Mouse (Mus musculus) hindbrain, embryonic 15.5 days (tissue): ENCODE data around the gene Gm3404. TPM values are rescaled to one million over a fixed set of nuclear protein-coding genes. Genes with fewer than 3 reads are reported as not detected.
A peak's percentile ranks its signal among the peaks of the same experiment; 100 is the strongest.
"Not testable (repeated sequence)": the region's sequence is repeated elsewhere in the genome, so short reads cannot be mapped to it uniquely, and the experiment has no call there.

ENCODE experiments used
- ATAC-seq: fragments of 200-750 bp; cut with Nextera tagmentation; 2 replicates; pipeline ENCODE4 v1.8.0; 2017; ENCODE audit warnings: low read depth, moderate number of reproducible peaks, moderate TSS enrichment; ENCODE audit not compliant: low FRiP score
- H3K27ac ChIP-seq: fragments of 300-500 bp; sonication (generic); replicated peaks from 2 replicates; pipeline ENCODE4 v1.5.1; 2015; ENCODE audit warnings: mild to moderate bottlenecking, inconsistent platforms
- H3K27me3 ChIP-seq: fragments of 300-500 bp; sonication (generic); 2 replicates; pipeline ENCODE4 v1.6.1; 2015; ENCODE audit warnings: control low read depth, inconsistent platforms
- H3K36me3 ChIP-seq: fragments of 300-500 bp; sonication (generic); 2 replicates; pipeline ENCODE4 v1.6.1; 2015; ENCODE audit warnings: control low read depth, inconsistent platforms
- H3K4me1 ChIP-seq: fragments of 300-500 bp; sonication (generic); replicated peaks from 2 replicates; pipeline ENCODE4 v1.6.1; 2015; ENCODE audit warnings: control low read depth, inconsistent platforms
- H3K4me2 ChIP-seq: fragments of 300-500 bp; sonication (generic); 2 replicates; pipeline ENCODE4 v1.6.1; 2015; ENCODE audit warnings: moderate library complexity, mild to moderate bottlenecking, inconsistent platforms
- H3K4me3 ChIP-seq: fragments of 300-500 bp; sonication (generic); 2 replicates; pipeline ENCODE4 v1.5.1; 2015; ENCODE audit warnings: mild to moderate bottlenecking, inconsistent platforms
- H3K9ac ChIP-seq: fragments of 300-500 bp; sonication (generic); 2 replicates; pipeline ENCODE4 v1.6.1; 2015; ENCODE audit warnings: inconsistent platforms
- H3K9me3 ChIP-seq: fragments of 300-500 bp; sonication (generic); 2 replicates; pipeline ENCODE4 v1.6.1; 2016; ENCODE audit warnings: control low read depth, inconsistent platforms
- WGBS: fragments of 180-500 bp; shearing (Covaris S2); methylation state at CpG from one replicate; pipeline ENCODE4 v1.1.7; 2015; 5-methylcytosine and 5-hydroxymethylcytosine counted together
- polyA plus RNA-seq: library from polyadenylated mRNA; unstranded; fragments of >200 nt; fragmentation: Nextera tagmentation; extraction: Ambion mirVana; gene quantifications from 2 replicates; pipeline ENCODE4 v1.2.1, GENCODE M21; 2015

Gene Gm3404
- polyA plus RNA-seq, 1 experiment from 2014 or later: not detected

GRCm38 (mm10) chr5:146571830-146572734 lies 46.5 kb downstream of the Gm3404 start:
- not testable (repeated sequence) for H3K27me3 ChIP-seq, H3K27ac ChIP-seq, H3K4me2 ChIP-seq, H3K9ac ChIP-seq, H3K9me3 ChIP-seq, H3K36me3 ChIP-seq, H3K4me3 ChIP-seq, H3K4me1 ChIP-seq
- 52% methylated on average over 6 of the region's 6 CpGs for WGBS
- peak; percentile 59; the same call in 1 of the 2 replicates for ATAC-seq

- ATAC-seq, H3K9ac ChIP-seq, H3K4me2 ChIP-seq, H3K27me3 ChIP-seq, H3K4me3 ChIP-seq, H3K9me3 ChIP-seq, H3K36me3 ChIP-seq, H3K4me1 ChIP-seq, H3K27ac ChIP-seq: not testable (repeated sequence)
- 95% methylated on average over 4 of the region's 4 CpGs for WGBS
These were observed 47.1 kb downstream of the Gm3404 start for GRCm38 (mm10) chr5:146572735-146573042.

GRCm38 (mm10) chr5:146576668-146577067 lies 51.1 kb downstream of the Gm3404 start:
- ATAC-seq: no peak
- no peaks in the 10 kb centered on the region for H3K4me1 ChIP-seq
- no peak overlapping the region for H3K27ac ChIP-seq
- WGBS: 90% methylated on average over 3 of the region's 3 CpGs
- 0 out of 2 replicates have a peak, but pooled peaks cover 2% of the 10 kb centered on the region for H3K27me3 ChIP-seq
- H3K36me3 ChIP-seq: no peaks in the 10 kb centered on the region
- H3K9me3 ChIP-seq: no peaks in the 10 kb centered on the region
- H3K4me3 ChIP-seq: no peak overlapping the region
- H3K4me2 ChIP-seq: no peak overlapping the region
- no peak overlapping the region for H3K9ac ChIP-seq

Other genes starting within 250 kb of the Gm3404 start
- 18.7 and 19.9 TPM in 2 replicates for gene Wasf3, start 140.8 kb upstream of the Gm3404 start, polyA plus RNA-seq
- 0.13 TPM in 1 of 2 replicates, not detected in the other for gene Gm6408, start 43.8 kb upstream of the Gm3404 start, polyA plus RNA-seq
- gene Gm6370, start 34.4 kb upstream of the Gm3404 start, polyA plus RNA-seq: not detected in 2 replicates
- not detected in 2 replicates for gene 4930449I24Rik, start 23.4 kb upstream of the Gm3404 start, polyA plus RNA-seq
- not detected in 2 replicates for gene Gm3402, start 11.7 kb upstream of the Gm3404 start, polyA plus RNA-seq
- not detected in 2 replicates for gene Gm3409, start 11.8 kb downstream of the Gm3404 start, polyA plus RNA-seq
- not detected in 2 replicates for gene Gm3415, start 30.3 kb downstream of the Gm3404 start, polyA plus RNA-seq
- gene Gpr12, start 59.4 kb downstream of the Gm3404 start, polyA plus RNA-seq: 21.0 and 27.5 TPM in 2 replicates